9 mouse cellular contexts compared by ENCODE assay signal in the genomic region with DNA sequence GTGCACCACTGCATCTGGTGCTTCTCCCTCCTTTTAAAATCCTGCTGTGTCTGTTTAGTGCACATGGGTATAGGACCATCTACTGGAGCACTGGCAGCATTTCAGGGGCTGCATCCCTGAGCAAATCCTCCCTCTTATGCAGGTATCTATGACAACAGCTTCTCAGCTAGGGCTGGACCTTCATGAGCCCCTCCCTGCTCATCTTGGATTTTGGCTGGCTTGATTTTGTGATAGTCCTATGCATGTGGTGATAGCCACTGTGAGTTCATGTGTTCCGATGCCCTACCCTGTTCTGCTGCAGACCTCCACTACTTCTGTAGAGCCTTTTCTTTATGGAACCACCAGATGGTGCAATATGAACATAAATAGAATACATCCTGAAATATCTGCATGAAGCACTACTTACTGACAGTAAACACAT. TPM values are rescaled to one million over a fixed set of nuclear protein-coding genes. Genes with fewer than 3 reads are reported as not detected.
DNase-seq lines count a peak whose midpoint lies in the region; ATAC-seq and TF ChIP-seq lines count a peak whose summit lies in the region.
"Had no signal": no experiment of that assay in that cellular context is flagged by ENCODE, and none has a peak within 500 bp of the region (broad histone marks: within the 10 kb centered on the region; RNA-seq: fewer than 3 reads in every experiment).

No protein-coding gene starts in this region.

- H3K9ac ChIP-seq in liver, adult 2 months (ENCODE audit: low read depth, low read length), result no peak overlapping the region
- no peak overlapping the region for H3K9ac ChIP-seq in forebrain, postnatal 0 days

- intact Hi-C loops in left cerebral cortex, postnatal 14 days (cut with DNase I), result loop anchor here (2.0 to 10.0 kb wide), 4 partner anchors 48 to 430 kb away; no protein-coding TSS in a partner anchor

- peak; percentile 53 for TF ChIP-seq CTCF in liver, adult 2 months (IDR thresholded peaks at IDR 0.05; ENCODE audit: low read depth, low read length)
- peak; percentile 45; the same call in 1 of the 2 replicates for TF ChIP-seq CTCF in brain, embryonic 14.5 days (IDR thresholded peaks at IDR 0.05; ENCODE audit: borderline replicate concordance, extremely low read depth, insufficient read depth, insufficient read length)
- peak; percentile 74 for TF ChIP-seq CTCF in forebrain, postnatal 0 days (IDR thresholded peaks at IDR 0.05; ENCODE audit: low read depth)

- H3K36me3 ChIP-seq in liver, adult 2 months (ENCODE audit: control insufficient read depth, insufficient read depth, low read length), result no peaks in the 10 kb centered on the region
- no peaks in the 10 kb centered on the region for H3K36me3 ChIP-seq in forebrain, postnatal 0 days (ENCODE audit: insufficient read depth)

- 58% methylated on average over 1 of the region's 1 CpGs for WGBS in liver, adult 2 months
- WGBS in forebrain, postnatal 0 days, result 52% methylated on average over 1 of the region's 1 CpGs

- no peaks in the 10 kb centered on the region for H3K4me1 ChIP-seq in liver, adult 2 months (ENCODE audit: control insufficient read depth, insufficient read depth, low read length)
- H3K4me1 ChIP-seq in forebrain, postnatal 0 days (ENCODE audit: insufficient read depth), result no peaks in the 10 kb centered on the region

- H3K9me3 ChIP-seq in forebrain, postnatal 0 days (ENCODE audit: low read length), result no peaks in the 10 kb centered on the region

- no peaks in the 10 kb centered on the region for H3K79me2 ChIP-seq in liver, adult 2 months (ENCODE audit: control insufficient read depth, insufficient read depth, low read length)

- 0 out of 2 replicates have a peak overlapping the region, but pooled peaks have one; percentile 5 for H3K4me2 ChIP-seq in forebrain, postnatal 0 days (ENCODE audit: low read depth)

- H3K27me3 ChIP-seq in liver, adult 2 months (ENCODE audit: control insufficient read depth, insufficient read depth, low read length), result no peaks in the 10 kb centered on the region
- no peaks in the 10 kb centered on the region for H3K27me3 ChIP-seq in forebrain, postnatal 0 days (ENCODE audit: insufficient read depth, low read length)

- H3K27ac ChIP-seq in liver, adult 2 months (replicated peaks; ENCODE audit: insufficient read depth, low read depth, low read length), result no peak overlapping the region
- no peak overlapping the region for H3K27ac ChIP-seq in forebrain, postnatal 0 days (ENCODE audit: low read depth, low read length)

- TF ChIP-seq POLR2A in liver, adult 2 months (IDR thresholded peaks at IDR 0.05; ENCODE audit: extremely low read depth, insufficient read depth, low read length), result no peak
- no peak for TF ChIP-seq POLR2A in brain, embryonic 14.5 days (IDR thresholded peaks at IDR 0.05; ENCODE audit: borderline replicate concordance, extremely low read depth, insufficient read depth, insufficient read length, poor library complexity, severe bottlenecking)

- DNase-seq in liver, adult 2 months (ENCODE audit: extremely low read depth, low read depth, low spot score), result peak; percentile 64
- DNase-seq in liver, result no peak
- peak; percentile 84 for DNase-seq in brain, embryonic 14.5 days (ENCODE audit: low read depth)
- DNase-seq in forebrain, postnatal 0 days, result peak; percentile 71
- peak; percentile 34 to 69 for DNase-seq in left cerebral cortex, postnatal 14 days (ENCODE audit: low spot score in 2 of 2)
- peak; percentile 72 for DNase-seq in retina, embryonic 14.5 days (ENCODE audit: low spot score)
- no peak for DNase-seq in T-cell, adult 2 months (ENCODE audit: low spot score)
- no peak for DNase-seq in thymus, postnatal 14 days

- no peak overlapping the region for H3K4me3 ChIP-seq in liver, adult 2 months (ENCODE audit: insufficient read depth, low read depth, low read length)
- no peak overlapping the region for H3K4me3 ChIP-seq in forebrain, postnatal 0 days (ENCODE audit: low read depth, low read length)

- peak; percentile 93 for ATAC-seq in forebrain, postnatal 0 days

RNA-seq across cellular contexts. Expression of a gene that starts 8.4 kb away (rescaled TPM):
- total RNA-seq in liver, adult 2 months (2014; rRNA removed), result not detected in 2 replicates
- not detected in 2 replicates for polyA plus RNA-seq in liver, adult 2 months (2012; rRNA removed)
- not detected in 2 replicates for polyA plus RNA-seq in brain, embryonic 14.5 days (2012; rRNA removed)
- not detected in 2 replicates for total RNA-seq in forebrain, postnatal 0 days (2014; rRNA removed)
- not detected in 2 replicates for polyA plus RNA-seq in forebrain, postnatal 0 days (2015; fragmentation: Nextera tagmentation; extraction: Ambion mirVana)
- not detected for total RNA-seq in left cerebral cortex, postnatal 14 days (2021)
- polyA plus RNA-seq: lung, embryonic 16.5 days had no signal

RNA-seq across cellular contexts. Expression of a gene that starts 8.5 kb away (rescaled TPM):
- total RNA-seq in liver, adult 2 months (2014; rRNA removed), result 0.09 TPM in 1 of 2 replicates, not detected in the other
- polyA plus RNA-seq in liver, adult 2 months (2012; rRNA removed), result not detected in 2 replicates
- polyA plus RNA-seq in brain, embryonic 14.5 days (2012; rRNA removed), result not detected in 2 replicates
- not detected in 2 replicates for total RNA-seq in forebrain, postnatal 0 days (2014; rRNA removed)
- not detected in 2 replicates for polyA plus RNA-seq in forebrain, postnatal 0 days (2015; fragmentation: Nextera tagmentation; extraction: Ambion mirVana)
- under 1 TPM in 1 of 2 experiments, not detected in 1; 0.13 TPM for total RNA-seq in left cerebral cortex, postnatal 14 days (2021)
- polyA plus RNA-seq: lung, embryonic 16.5 days had no signal

RNA-seq across cellular contexts. Expression of a gene that starts 34.0 kb away (rescaled TPM):
- total RNA-seq in liver, adult 2 months (2014; rRNA removed), result 0.09 and 0.13 TPM in 2 replicates
- 0.07 TPM in 1 of 2 replicates, not detected in the other for polyA plus RNA-seq in liver, adult 2 months (2012; rRNA removed)
- not detected in 2 replicates for polyA plus RNA-seq in brain, embryonic 14.5 days (2012; rRNA removed)
- not detected in 2 replicates for total RNA-seq in forebrain, postnatal 0 days (2014; rRNA removed)
- polyA plus RNA-seq in forebrain, postnatal 0 days (2015; fragmentation: Nextera tagmentation; extraction: Ambion mirVana), result not detected in 2 replicates
- not detected for total RNA-seq in left cerebral cortex, postnatal 14 days (2021)

RNA-seq across cellular contexts. Expression of a gene that starts 40.0 kb away (rescaled TPM):
- total RNA-seq in liver, adult 2 months (2014; rRNA removed), result 1,007 and 1,092 TPM in 2 replicates
- 365 and 586 TPM in 2 replicates for polyA plus RNA-seq in liver, adult 2 months (2012; rRNA removed)
- polyA plus RNA-seq in brain, embryonic 14.5 days (2012; rRNA removed), result 10.3 and 13.4 TPM in 2 replicates
- 19.7 and 27.4 TPM in 2 replicates for total RNA-seq in forebrain, postnatal 0 days (2014; rRNA removed)
- 17.7 and 21.2 TPM in 2 replicates for polyA plus RNA-seq in forebrain, postnatal 0 days (2015; fragmentation: Nextera tagmentation; extraction: Ambion mirVana)
- total RNA-seq in left cerebral cortex, postnatal 14 days (2021), result 10 to 100 TPM; 11.9 to 14.4 TPM

RNA-seq across cellular contexts. Expression of a gene that starts 47.0 kb away (rescaled TPM):
- 1,301 and 1,615 TPM in 2 replicates for total RNA-seq in liver, adult 2 months (2014; rRNA removed)
- 2,279 and 2,555 TPM in 2 replicates for polyA plus RNA-seq in liver, adult 2 months (2012; rRNA removed)
- polyA plus RNA-seq in brain, embryonic 14.5 days (2012; rRNA removed), result 36.0 and 52.2 TPM in 2 replicates
- 46.6 and 90.7 TPM in 2 replicates for total RNA-seq in forebrain, postnatal 0 days (2014; rRNA removed)
- 152 and 178 TPM in 2 replicates for polyA plus RNA-seq in forebrain, postnatal 0 days (2015; fragmentation: Nextera tagmentation; extraction: Ambion mirVana)
- total RNA-seq in left cerebral cortex, postnatal 14 days (2021), result 10 to 100 TPM; 80.6 to 91.8 TPM

Comparison
In these comparisons a context has a peak if more than half of its experiments do, and no peak if none do; other contexts are left out.
1. DNase-seq: peak in liver, adult 2 months (single experiment), brain, embryonic 14.5 days (single experiment), forebrain, postnatal 0 days (single experiment), left cerebral cortex, postnatal 14 days (2 of 2) and retina, embryonic 14.5 days (single experiment); none in liver (single experiment), T-cell, adult 2 months (single experiment) and thymus, postnatal 14 days (single experiment).
2. Peak in every context shown above with its lines, with median percentiles within 50 percentile points of each other: CTCF ChIP-seq.